Mouse (Mus musculus) lung, embryonic 15.5 days (tissue): ENCODE measurements around the gene Olfr32. TPM values are rescaled to one million over a fixed set of nuclear protein-coding genes. Genes with fewer than 3 reads are reported as not detected.
"Not testable (repeated sequence)": the region's sequence is repeated elsewhere in the genome, so short reads cannot be mapped to it uniquely, and the experiment has no call there.

Experiments used
- ATAC-seq: fragments of 200-750 bp; cut with Nextera tagmentation; 2 replicates; pipeline ENCODE4 v1.8.0; 2017; ENCODE audit warnings: moderate number of reproducible peaks, borderline replicate concordance; ENCODE audit not compliant: low FRiP score, low TSS enrichment; ENCODE audit errors: extremely low read depth
- H3K27ac ChIP-seq: fragments of 300-500 bp; sonication (generic); 2 replicates; pipeline ENCODE4 v1.5.1; 2015; ENCODE audit warnings: moderate library complexity, mild to moderate bottlenecking, inconsistent platforms
- H3K27me3 ChIP-seq: fragments of 300-500 bp; sonication (generic); 2 replicates; pipeline ENCODE4 v1.6.1; 2015; ENCODE audit warnings: inconsistent platforms
- H3K36me3 ChIP-seq: fragments of 300-500 bp; sonication (generic); 2 replicates; pipeline ENCODE4 v1.6.1; 2015; ENCODE audit warnings: inconsistent platforms
- H3K4me1 ChIP-seq: fragments of 300-500 bp; sonication (generic); 2 replicates; pipeline ENCODE4 v1.6.1; 2015; ENCODE audit warnings: inconsistent platforms
- H3K4me2 ChIP-seq: fragments of 300-500 bp; sonication (generic); 2 replicates; pipeline ENCODE4 v1.6.1; 2015; ENCODE audit warnings: inconsistent platforms, mild to moderate bottlenecking, moderate library complexity
- H3K4me3 ChIP-seq: fragments of 300-500 bp; sonication (generic); 2 replicates; pipeline ENCODE4 v1.5.1; 2015; ENCODE audit warnings: mild to moderate bottlenecking, inconsistent platforms
- H3K9ac ChIP-seq: fragments of 300-500 bp; sonication (generic); 2 replicates; pipeline ENCODE4 v1.6.1; 2015; ENCODE audit warnings: inconsistent platforms
- H3K9me3 ChIP-seq: fragments of 300-500 bp; sonication (generic); 2 replicates; pipeline ENCODE4 v1.6.1; 2016; ENCODE audit warnings: inconsistent platforms
- WGBS: fragments of 180-500 bp; shearing (Covaris S2); methylation state at CpG from one replicate; pipeline ENCODE4 v1.1.7; 2015; 5-methylcytosine and 5-hydroxymethylcytosine counted together
- polyA plus RNA-seq: library from polyadenylated mRNA; unstranded; fragments of >200 nt; fragmentation: Nextera tagmentation; extraction: Ambion mirVana; gene quantifications from 2 replicates; pipeline ENCODE4 v1.2.1, GENCODE M21; 2015

Olfr32 gene
- not detected in 2 replicates for polyA plus RNA-seq

GRCm38 (mm10) chr2:90142196-90142595 lies at the start of gene Olfr32:
Gene Olfr32 (minus strand): TSS chr2:90142296.
- no peaks in the 10 kb centered on the region for H3K36me3 ChIP-seq
- H3K4me1 ChIP-seq: no peaks in the 10 kb centered on the region
- H3K9me3 ChIP-seq: no peaks in the 10 kb centered on the region
- H3K27me3 ChIP-seq: no peaks in the 10 kb centered on the region
- no peak within 1 kb of the TSS for H3K9ac ChIP-seq
- no peak for ATAC-seq
- H3K27ac ChIP-seq: no peak within 1 kb of the TSS
- H3K4me3 ChIP-seq: no peak within 1 kb of the TSS
- H3K4me2 ChIP-seq: no peak within 1 kb of the TSS

- H3K9ac ChIP-seq, H3K36me3 ChIP-seq, H3K27me3 ChIP-seq, H3K4me1 ChIP-seq, H3K9me3 ChIP-seq, H3K4me3 ChIP-seq, ATAC-seq, H3K4me2 ChIP-seq, H3K27ac ChIP-seq: not testable (repeated sequence)
- WGBS: no CpG with 5 or more reads among the region's 5 CpGs
These were observed 45.0 kb upstream of the Olfr32 start for GRCm38 (mm10) chr2:90187082-90187481.

GRCm38 (mm10) chr2:90186082-90186481 lies 44.0 kb upstream of the Olfr32 start:
- not testable (repeated sequence) for H3K4me1 ChIP-seq, H3K9me3 ChIP-seq, H3K4me3 ChIP-seq, H3K4me2 ChIP-seq, ATAC-seq, H3K27me3 ChIP-seq, H3K27ac ChIP-seq, H3K9ac ChIP-seq, H3K36me3 ChIP-seq
- WGBS: no CpG with 5 or more reads among the region's 4 CpGs

- H3K36me3 ChIP-seq: no peaks in the 10 kb centered on the region
- no peaks in the 10 kb centered on the region for H3K9me3 ChIP-seq
- no peak overlapping the region for H3K4me3 ChIP-seq
- H3K27me3 ChIP-seq: no peaks in the 10 kb centered on the region
- no peak for ATAC-seq
- no peak overlapping the region for H3K4me2 ChIP-seq
- WGBS: 82% methylated on average over 9 of the region's 9 CpGs
- no peaks in the 10 kb centered on the region for H3K4me1 ChIP-seq
- H3K9ac ChIP-seq: no peak overlapping the region
- no peak overlapping the region for H3K27ac ChIP-seq
These were observed 11.8 kb upstream of the Olfr32 start for GRCm38 (mm10) chr2:90153916-90154315.

GRCm38 (mm10) chr2:90152991-90153390 lies 10.9 kb upstream of the Olfr32 start, which contains the start of gene Olfr1270:
Gene Olfr1270 (minus strand): TSS chr2:90153091.
- no peak for ATAC-seq
- Histone ChIP-seq H3K4me2 (no peak within 1 kb of the TSS), H3K36me3 (no peaks in the 10 kb centered on the region), H3K27ac (no peak within 1 kb of the TSS), H3K9me3 (no peaks in the 10 kb centered on the region), H3K4me3 (no peak within 1 kb of the TSS), H3K9ac (no peak within 1 kb of the TSS), H3K4me1 (no peaks in the 10 kb centered on the region), H3K27me3 (no peaks in the 10 kb centered on the region)
- WGBS: 66% methylated on average over 3 of the region's 3 CpGs

- Histone ChIP-seq H3K27me3 (no peaks in the 10 kb centered on the region), H3K4me1 (no peaks in the 10 kb centered on the region), H3K4me3 (no peak within 1 kb of the TSS), H3K36me3 (no peaks in the 10 kb centered on the region), H3K4me2 (no peak within 1 kb of the TSS), H3K9me3 (no peaks in the 10 kb centered on the region), H3K9ac (no peak within 1 kb of the TSS), H3K27ac (no peak within 1 kb of the TSS)
- 78% methylated on average over 1 of the region's 1 CpGs for WGBS
- ATAC-seq: no peak
These were observed 20.8 kb downstream of the Olfr32 start, which contains the start of gene Olfr1269 for GRCm38 (mm10) chr2:90121312-90121711. Gene Olfr1269 (minus strand): TSS chr2:90121412.

Other genes with a start within 250 kb of the Olfr32 start
- not detected in 2 replicates for gene Olfr1258, start 215.0 kb downstream of the Olfr32 start, polyA plus RNA-seq
- gene Olfr1259, start 193.6 kb downstream of the Olfr32 start, polyA plus RNA-seq: not detected in 2 replicates
- gene Olfr1260, start 168.0 kb downstream of the Olfr32 start, polyA plus RNA-seq: not detected in 2 replicates
- gene Olfr1261, start 151.1 kb downstream of the Olfr32 start, polyA plus RNA-seq: not detected in 2 replicates
- gene Olfr1262, start 142.2 kb downstream of the Olfr32 start, polyA plus RNA-seq: not detected in 2 replicates
- gene Olfr1263, start 130.2 kb downstream of the Olfr32 start, polyA plus RNA-seq: not detected in 2 replicates
- not detected in 2 replicates for gene Olfr1264, start 116.7 kb downstream of the Olfr32 start, polyA plus RNA-seq
- gene Olfr1265, start 107.0 kb downstream of the Olfr32 start, polyA plus RNA-seq: not detected in 2 replicates
- gene Olfr140, start 78.7 kb downstream of the Olfr32 start, polyA plus RNA-seq: not detected in 2 replicates
- gene Olfr1269, start 20.9 kb downstream of the Olfr32 start, polyA plus RNA-seq: not detected in 2 replicates
- not detected in 2 replicates for gene Olfr1270, start 10.8 kb upstream of the Olfr32 start, polyA plus RNA-seq
- gene Olfr1506, start 82.2 kb upstream of the Olfr32 start, polyA plus RNA-seq: not detected in 2 replicates
- gene Olfr142, start 115.3 kb upstream of the Olfr32 start, polyA plus RNA-seq: not detected in 2 replicates
- gene Olfr1271, start 128.7 kb upstream of the Olfr32 start, polyA plus RNA-seq: not detected in 2 replicates
- gene Olfr1272, start 150.5 kb upstream of the Olfr32 start, polyA plus RNA-seq: not detected in 2 replicates
- not detected in 2 replicates for gene Gm13769, start 179.9 kb upstream of the Olfr32 start, polyA plus RNA-seq